Mouse (Mus musculus): ENCODE data around the gene Retreg1.

DNA sequence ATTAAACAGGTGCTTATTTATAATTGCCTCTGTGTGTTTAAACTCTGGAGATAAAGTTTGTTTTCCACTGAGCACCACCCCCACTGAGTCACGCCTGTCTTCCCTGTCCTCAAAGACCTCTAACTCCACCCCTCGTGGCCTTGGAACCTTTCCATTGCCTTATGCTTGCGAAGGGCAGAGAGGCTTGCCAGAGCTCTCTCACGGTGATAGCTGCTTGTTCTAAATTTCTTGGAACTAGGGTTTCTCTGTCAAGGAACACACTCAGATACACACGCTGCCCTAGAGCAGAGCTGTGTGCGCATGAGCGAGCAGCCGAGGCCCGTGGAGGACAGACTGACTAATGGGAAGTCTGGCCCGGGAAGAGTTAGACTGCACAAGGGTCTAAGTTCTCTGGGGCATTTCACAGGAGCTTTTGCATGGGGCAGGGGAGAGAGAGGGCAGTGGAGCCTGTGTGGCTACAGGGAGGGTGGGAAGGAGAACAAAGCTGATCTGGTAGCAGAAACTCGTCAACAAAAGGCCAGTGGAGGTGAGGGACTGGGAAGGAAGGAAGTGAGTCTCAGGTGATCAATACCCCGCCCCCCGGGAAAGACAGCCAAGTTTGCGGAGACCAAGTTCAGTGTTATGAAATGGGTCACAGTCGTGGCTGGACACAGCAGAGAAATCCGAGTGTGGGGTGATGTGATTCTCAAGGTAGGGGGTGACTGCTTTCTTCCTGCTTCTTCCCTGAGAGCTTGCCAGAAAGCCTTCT lies 90.1 kb downstream of the Retreg1 start:
- no peak for TF ChIP-seq CTCF (IDR thresholded peaks at IDR 0.05; ENCODE audit: insufficient read depth, low read depth, low read length)
- TF ChIP-seq POLR2A (IDR thresholded peaks at IDR 0.05; ENCODE audit: insufficient read depth, low read depth, low read length) = no peak

All from olfactory bulb, adult 2 months (tissue).